Mouse (Mus musculus) cerebellum, adult 2 months (tissue): Measurements from ENCODE around the gene Igfbp7.

Source experiments
- CTCF ChIP-seq: fragments of 200-500 bp; IDR thresholded peaks from 2 replicates; pipeline ENCODE4 v1.5.1; 2011; ENCODE audit warnings: low read depth, mild to moderate bottlenecking, control low read depth, low read length, moderate library complexity, borderline replicate concordance; ENCODE audit not compliant: insufficient read depth
- POLR2A ChIP-seq: fragments of 200-500 bp; IDR thresholded peaks from 2 replicates; pipeline ENCODE4 v1.6.1; 2011; ENCODE audit warnings: low read length, control low read depth, borderline replicate concordance; ENCODE audit not compliant: insufficient read depth

DNA sequence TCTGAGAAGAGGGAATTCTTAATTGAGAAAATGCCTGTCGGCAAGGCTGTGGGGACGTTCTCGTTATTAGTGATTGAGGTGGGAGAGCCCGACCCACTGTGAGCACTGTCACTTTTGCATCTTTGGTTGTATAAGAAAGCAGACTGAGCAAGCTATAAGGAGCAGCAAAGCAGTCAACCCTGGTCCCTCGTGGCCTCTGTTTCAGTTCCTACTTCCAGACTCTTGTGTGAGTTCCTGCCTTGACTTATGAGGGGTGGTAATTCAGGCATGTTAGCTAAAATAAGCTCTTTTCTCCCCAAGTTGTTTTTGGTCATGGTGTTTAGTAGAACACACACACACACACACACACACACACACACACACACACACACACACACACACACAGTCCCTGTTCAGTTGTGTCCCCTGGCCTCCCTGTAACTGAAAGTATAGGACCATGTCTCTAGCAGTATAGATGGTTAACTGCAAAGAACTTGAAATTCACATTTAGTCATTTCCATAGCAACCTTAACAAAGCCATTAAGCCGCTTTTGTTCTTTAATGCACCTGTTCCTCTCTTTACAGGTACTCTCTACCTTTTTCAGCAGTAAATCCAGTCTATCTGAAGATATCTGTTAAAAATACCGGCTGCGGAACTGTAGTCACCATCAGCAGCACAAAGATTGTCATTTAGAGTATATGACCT is 36.2 kb upstream of the Igfbp7 start:
- no peak for TF ChIP-seq CTCF
- no peak for TF ChIP-seq POLR2A
